Mouse (Mus musculus): ENCODE measurements around the gene Ethe1.

GRCm38 (mm10) chr7:24600941-24601597 is 13.7 kb downstream of the Ethe1 start:
- TF ChIP-seq CEBPB (IDR thresholded peaks at IDR 0.05; ENCODE audit: insufficient read depth, poor library complexity, severe bottlenecking) (no peak), TCF12 (IDR thresholded peaks at IDR 0.05; ENCODE audit: insufficient read depth, poor library complexity, severe bottlenecking) (no peak), POLR2AphosphoS2 (IDR thresholded peaks at IDR 0.05; ENCODE audit: insufficient read length, low read depth) (no peak), E2F4 (IDR thresholded peaks at IDR 0.05; ENCODE audit: insufficient read depth) (no peak)

All from myocyte (in vitro differentiated cells).